In the genomic region with DNA sequence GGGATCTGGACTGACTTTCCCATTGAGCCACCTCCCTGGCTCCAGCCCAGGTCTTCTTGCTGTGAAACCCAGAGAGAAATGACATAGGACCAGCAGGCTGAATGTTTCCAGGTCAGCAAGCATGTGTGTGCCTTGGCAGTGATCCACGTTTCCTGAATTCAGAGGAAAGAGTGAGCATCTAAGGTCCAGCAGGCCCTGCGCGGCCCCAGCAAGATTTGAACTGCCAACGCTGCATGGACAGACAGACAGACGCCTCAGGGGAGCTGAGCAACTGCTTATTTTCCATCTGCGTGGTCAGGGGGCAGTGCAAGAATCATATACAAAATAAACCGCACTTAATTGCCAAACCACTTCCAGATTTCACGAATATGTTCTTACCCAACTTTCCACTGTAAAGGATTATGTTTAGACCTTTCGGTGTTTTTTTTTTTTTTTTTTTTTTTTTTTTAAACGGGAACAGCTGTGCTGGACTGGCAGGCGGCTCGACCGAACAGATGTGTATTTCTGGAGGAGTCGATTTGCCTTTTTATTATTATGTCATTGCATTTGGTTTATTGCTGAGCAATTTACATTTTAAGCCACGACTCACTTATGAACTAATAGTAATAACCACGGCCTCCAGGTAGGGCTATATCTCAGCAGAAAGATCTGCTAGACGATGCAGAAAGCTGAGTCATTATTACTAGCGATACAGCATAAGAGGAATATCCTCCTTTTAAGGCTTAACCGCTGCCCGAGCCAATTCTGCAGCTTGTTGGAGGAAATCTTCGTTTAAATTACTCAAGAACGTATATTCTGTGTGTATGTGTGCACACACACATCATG, we compare ENCODE assay signal across 9 mouse cellular contexts.
DNase-seq lines count a peak whose midpoint lies in the region; ATAC-seq lines count a peak whose summit lies in the region.
"Had no signal": no experiment of that assay in that cellular context is flagged by ENCODE, and none has a peak within 500 bp of the region (broad histone marks: within the 10 kb centered on the region; RNA-seq: fewer than 3 reads in every experiment).

No protein-coding gene starts in this region.

- no peak overlapping the region for H3K4me3 ChIP-seq in hindbrain, embryonic 10.5 days
- H3K4me3 ChIP-seq in hindbrain, embryonic 14.5 days (replicated peaks; ENCODE audit: low read length): no peak overlapping the region
- no peak overlapping the region for H3K4me3 ChIP-seq in limb, embryonic 11.5 days (ENCODE audit: low read depth, low read length)
- H3K4me3 ChIP-seq in forebrain, embryonic 13.5 days: no peak overlapping the region
- H3K4me3 ChIP-seq: layer of hippocampus, adult 2 months had no signal

- ATAC-seq in hindbrain, embryonic 14.5 days (ENCODE audit: low FRiP score): no peak
- peak; percentile 44; the same call in 1 of the 2 replicates for ATAC-seq in limb, embryonic 11.5 days (ENCODE audit: insufficient number of reproducible peaks, low FRiP score, low TSS enrichment, low read depth)
- ATAC-seq in forebrain, embryonic 13.5 days: no peak

- H3K36me3 ChIP-seq in hindbrain, embryonic 10.5 days: no peaks in the 10 kb centered on the region
- no peaks in the 10 kb centered on the region for H3K36me3 ChIP-seq in hindbrain, embryonic 14.5 days (replicated peaks; ENCODE audit: control insufficient read depth, insufficient read depth)
- H3K36me3 ChIP-seq in limb, embryonic 11.5 days (ENCODE audit: control insufficient read depth, insufficient read depth, low read length): no peaks in the 10 kb centered on the region
- no peaks in the 10 kb centered on the region for H3K36me3 ChIP-seq in forebrain, embryonic 13.5 days (ENCODE audit: poor library complexity, severe bottlenecking)

- WGBS in hindbrain, embryonic 10.5 days: 84% methylated on average over 22 of the region's 22 CpGs
- 78% methylated on average over 22 of the region's 22 CpGs for WGBS in hindbrain, embryonic 14.5 days
- 63% methylated on average over 22 of the region's 22 CpGs for WGBS in limb, embryonic 11.5 days
- WGBS in forebrain, embryonic 13.5 days: 83% methylated on average over 22 of the region's 22 CpGs

- DNase-seq in hindbrain, embryonic 10.5 days (ENCODE audit: low spot score): peak; percentile 16
- no peak for DNase-seq in hindbrain, embryonic 14.5 days (ENCODE audit: low spot score)
- DNase-seq in NIH3T3 (ENCODE audit: low read depth): peak; percentile 13
- DNase-seq in cerebellum, postnatal 25 days: peak; percentile 80 to 86
- peak; percentile 43 for DNase-seq in limb, embryonic 11.5 days (ENCODE audit: low spot score)
- no peak for DNase-seq in frontal cortex, postnatal 25 days (ENCODE audit: low spot score in 2 of 2)
- DNase-seq in layer of hippocampus, adult 11-12 months (ENCODE audit: low spot score): no peak

- H3K4me2 ChIP-seq in hindbrain, embryonic 14.5 days (replicated peaks): no peak overlapping the region
- H3K4me2 ChIP-seq in limb, embryonic 11.5 days (ENCODE audit: low read depth, severe bottlenecking): no peak overlapping the region
- H3K4me2 ChIP-seq in forebrain, embryonic 13.5 days: no peak overlapping the region

- no peaks in the 10 kb centered on the region for H3K9me3 ChIP-seq in hindbrain, embryonic 10.5 days
- H3K9me3 ChIP-seq in hindbrain, embryonic 14.5 days (ENCODE audit: control insufficient read depth, low read length): no peaks in the 10 kb centered on the region
- no peaks in the 10 kb centered on the region for H3K9me3 ChIP-seq in limb, embryonic 11.5 days (ENCODE audit: control insufficient read depth, low read length)
- H3K9me3 ChIP-seq in forebrain, embryonic 13.5 days (replicated peaks): no peaks in the 10 kb centered on the region

- no peak overlapping the region for H3K27ac ChIP-seq in hindbrain, embryonic 10.5 days
- no peak overlapping the region for H3K27ac ChIP-seq in hindbrain, embryonic 14.5 days
- 0 out of 2 replicates have a peak overlapping the region, but pooled peaks have one; percentile 32 for H3K27ac ChIP-seq in limb, embryonic 11.5 days (replicated peaks; ENCODE audit: low read depth, low read length)
- H3K27ac ChIP-seq in forebrain, embryonic 13.5 days: no peak overlapping the region
- H3K27ac ChIP-seq: layer of hippocampus, adult 2 months had no signal

- no peak overlapping the region for H3K9ac ChIP-seq in hindbrain, embryonic 14.5 days
- H3K9ac ChIP-seq in limb, embryonic 11.5 days (ENCODE audit: low read length): no peak overlapping the region
- H3K9ac ChIP-seq in forebrain, embryonic 13.5 days: no peak overlapping the region

- H3K4me1 ChIP-seq in hindbrain, embryonic 10.5 days (replicated peaks): no peaks in the 10 kb centered on the region
- no peaks in the 10 kb centered on the region for H3K4me1 ChIP-seq in hindbrain, embryonic 14.5 days (replicated peaks; ENCODE audit: control insufficient read depth, insufficient read depth, low read length)
- peaks cover 5% of the 10 kb centered on the region; the same call in 1 of the 2 replicates for H3K4me1 ChIP-seq in limb, embryonic 11.5 days (ENCODE audit: control insufficient read depth, insufficient read depth, low read length)
- H3K4me1 ChIP-seq in forebrain, embryonic 13.5 days: no peaks in the 10 kb centered on the region

- no peaks in the 10 kb centered on the region for H3K27me3 ChIP-seq in hindbrain, embryonic 10.5 days (ENCODE audit: insufficient read depth, poor library complexity, severe bottlenecking)
- no peaks in the 10 kb centered on the region for H3K27me3 ChIP-seq in hindbrain, embryonic 14.5 days (ENCODE audit: control insufficient read depth, insufficient read depth, low read length)
- no peaks in the 10 kb centered on the region for H3K27me3 ChIP-seq in limb, embryonic 11.5 days (ENCODE audit: control insufficient read depth, insufficient read depth, low read length)
- no peaks in the 10 kb centered on the region for H3K27me3 ChIP-seq in forebrain, embryonic 13.5 days

Comparison
In these comparisons a context has a peak if more than half of its experiments do, and no peak if none do; other contexts are left out.
1. DNase-seq: peak in hindbrain, embryonic 10.5 days (single experiment), NIH3T3 (single experiment), cerebellum, postnatal 25 days (2 of 2) and limb, embryonic 11.5 days (single experiment); none in hindbrain, embryonic 14.5 days (single experiment), frontal cortex, postnatal 25 days (0 of 2) and layer of hippocampus, adult 11-12 months (single experiment).